Mouse (Mus musculus): ENCODE measurements around the gene Hip1r.
"Not testable (repeated sequence)": the region's sequence is repeated elsewhere in the genome, so short reads cannot be mapped to it uniquely, and the experiment has no call there.

Hip1r gene

GRCm38 (mm10) chr5:124035806-124036205 lies 62.4 kb downstream of the Hip1r start:
- DNase-seq (ENCODE audit: low spot score in 2 of 2) = no peak

- DNase-seq (ENCODE audit: low spot score in 2 of 2) = no peak
These were observed 62.9 kb downstream of the Hip1r start for GRCm38 (mm10) chr5:124036341-124036740.

GRCm38 (mm10) chr5:124036836-124037235 lies 63.4 kb downstream of the Hip1r start:
- DNase-seq (ENCODE audit: low spot score in 2 of 2) = peak; percentile 74

- DNase-seq (ENCODE audit: low spot score in 2 of 2) = no peak
These were observed 66.2 kb downstream of the Hip1r start for GRCm38 (mm10) chr5:124039602-124040001.

GRCm38 (mm10) chr5:124041097-124041496 lies 67.7 kb downstream of the Hip1r start:
- no peak for DNase-seq (ENCODE audit: low spot score in 2 of 2)

- DNase-seq (ENCODE audit: low spot score in 2 of 2) = no peak
These were observed 70.0 kb downstream of the Hip1r start for GRCm38 (mm10) chr5:124043212-124043978.

- DNase-seq (ENCODE audit: low spot score in 2 of 2) = no peak
These were observed 70.6 kb downstream of the Hip1r start for GRCm38 (mm10) chr5:124043999-124044398.

GRCm38 (mm10) chr5:124045453-124046010 lies 72.1 kb downstream of the Hip1r start:
- DNase-seq (ENCODE audit: low spot score in 2 of 2) = no peak

- no peak for DNase-seq (ENCODE audit: low spot score in 2 of 2)
These were observed 73.4 kb downstream of the Hip1r start for GRCm38 (mm10) chr5:124046741-124047401.

- DNase-seq (ENCODE audit: low spot score in 2 of 2) = no peak
These were observed 76.0 kb downstream of the Hip1r start for GRCm38 (mm10) chr5:124049249-124050045.

GRCm38 (mm10) chr5:124050095-124051050 lies 76.9 kb downstream of the Hip1r start:
- peak; percentile 61 to 63 for DNase-seq (ENCODE audit: low spot score in 2 of 2)

GRCm38 (mm10) chr5:124051899-124052491 lies 78.6 kb downstream of the Hip1r start:
- DNase-seq (ENCODE audit: low spot score in 2 of 2) = peak; percentile 41 to 46

- DNase-seq (ENCODE audit: low spot score in 2 of 2) = not testable (repeated sequence)
These were observed 79.2 kb downstream of the Hip1r start for GRCm38 (mm10) chr5:124052641-124053040.

Measured in thymus, postnatal 10 days (tissue).